Mouse (Mus musculus): ENCODE measurements around the gene 1700006A11Rik. TPM values are rescaled to one million over a fixed set of nuclear protein-coding genes. Genes with fewer than 3 reads are reported as not detected.
A peak's percentile ranks its signal among the peaks of the same experiment; 100 is the strongest.
"Not testable (repeated sequence)": the region's sequence is repeated elsewhere in the genome, so short reads cannot be mapped to it uniquely, and the experiment has no call there.

1700006A11Rik gene
- total RNA-seq (2015) (not detected in 2 replicates), total RNA-seq (2017) (not detected in 2 replicates)

GRCm38 (mm10) chr3:124425940-124426339 lies at the start of gene 1700006A11Rik:
1700006A11Rik (minus strand) TSS chr3:124426040.
- ATAC-seq (replicated peaks; ENCODE audit: poor library complexity) = no peak

- not testable (repeated sequence) for ATAC-seq (replicated peaks; ENCODE audit: poor library complexity)
Measured at GRCm38 (mm10) chr3:124474291-124474690, 48.5 kb upstream of the 1700006A11Rik start.

- ATAC-seq (replicated peaks; ENCODE audit: poor library complexity) = no peak
Measured at GRCm38 (mm10) chr3:124466102-124466730, 40.4 kb upstream of the 1700006A11Rik start.

- no peak for ATAC-seq (replicated peaks; ENCODE audit: poor library complexity)
Measured at GRCm38 (mm10) chr3:124392201-124392600, 33.6 kb downstream of the 1700006A11Rik start.

GRCm38 (mm10) chr3:124390101-124390500 lies 35.7 kb downstream of the 1700006A11Rik start:
- no peak for ATAC-seq (replicated peaks; ENCODE audit: poor library complexity)

GRCm38 (mm10) chr3:124389650-124390049 lies 36.2 kb downstream of the 1700006A11Rik start:
- ATAC-seq (replicated peaks; ENCODE audit: poor library complexity) = no peak

GRCm38 (mm10) chr3:124385377-124385776 lies 40.5 kb downstream of the 1700006A11Rik start:
- peak; percentile 66; the same call in 1 of the 2 replicates for ATAC-seq (replicated peaks; ENCODE audit: poor library complexity)

- no peak for ATAC-seq (replicated peaks; ENCODE audit: poor library complexity)
Measured at GRCm38 (mm10) chr3:124372031-124372430, 53.8 kb downstream of the 1700006A11Rik start.

- ATAC-seq (replicated peaks; ENCODE audit: poor library complexity) = no peak
Measured at GRCm38 (mm10) chr3:124357533-124357932, 68.3 kb downstream of the 1700006A11Rik start.

Other genes starting within 250 kb of the 1700006A11Rik start
- not detected in 2 replicates for gene Tram1l1, start 105.2 kb downstream of the 1700006A11Rik start, total RNA-seq (2015)
- gene Tram1l1, start 105.2 kb downstream of the 1700006A11Rik start, total RNA-seq (2017) = not detected in 2 replicates
- gene 1700003H04Rik, start 155.1 kb upstream of the 1700006A11Rik start, total RNA-seq (2015) = not detected in 2 replicates
- gene 1700003H04Rik, start 155.1 kb upstream of the 1700006A11Rik start, total RNA-seq (2017) = not detected in 2 replicates

All from megakaryocyte progenitor cell, adult 5-6 weeks (primary cell).